Mouse (Mus musculus) intestine, postnatal 0 days (tissue): ENCODE data around the gene Asz1. TPM values are rescaled to one million over a fixed set of nuclear protein-coding genes. Genes with fewer than 3 reads are reported as not detected.
A peak's percentile ranks its signal among the peaks of the same experiment; 100 is the strongest.

Source experiments
- ATAC-seq: fragments of 200-750 bp; cut with Nextera tagmentation; 2 replicates; pipeline ENCODE4 v1.8.0; 2017; ENCODE audit warnings: mild to moderate bottlenecking, moderate TSS enrichment, moderate library complexity
- H3K27ac ChIP-seq: fragments of 300-500 bp; sonication (generic); 2 replicates; pipeline ENCODE4 v1.5.1; 2014; ENCODE audit warnings: mild to moderate bottlenecking, low read depth, low read length, moderate library complexity
- H3K27me3 ChIP-seq: fragments of 300-500 bp; sonication (generic); replicated peaks from 2 replicates; pipeline ENCODE4 v1.6.1; 2014; ENCODE audit warnings: low read length, mixed read lengths; ENCODE audit not compliant: control insufficient read depth, insufficient read depth
- H3K36me3 ChIP-seq: fragments of 300-500 bp; sonication (generic); 2 replicates; pipeline ENCODE4 v1.6.1; 2014; ENCODE audit warnings: mild to moderate bottlenecking, moderate library complexity; ENCODE audit not compliant: control insufficient read depth, insufficient read depth
- H3K4me1 ChIP-seq: fragments of 300-500 bp; sonication (generic); replicated peaks from 2 replicates; pipeline ENCODE4 v1.6.1; 2014; ENCODE audit warnings: antibody characterized with exemption, low read length, mixed read lengths; ENCODE audit not compliant: control insufficient read depth, insufficient read depth
- H3K4me2 ChIP-seq: fragments of 300-500 bp; sonication (generic); replicated peaks from 2 replicates; pipeline ENCODE4 v1.6.1; 2014; ENCODE audit warnings: low read depth, mild to moderate bottlenecking, moderate library complexity
- H3K4me3 ChIP-seq: fragments of 300-500 bp; sonication (generic); 2 replicates; pipeline ENCODE4 v1.5.1; 2014; ENCODE audit warnings: low read depth, low read length
- H3K9ac ChIP-seq: fragments of 300-500 bp; sonication (generic); 2 replicates; pipeline ENCODE4 v1.6.1; 2014; ENCODE audit warnings: mild to moderate bottlenecking, low read depth, low read length
- H3K9me3 ChIP-seq: fragments of 300-500 bp; sonication (generic); 2 replicates; pipeline ENCODE4 v1.6.1; 2016; ENCODE audit warnings: mixed run types; ENCODE audit not compliant: control insufficient read depth
- CTCF ChIP-seq: sonication (generic); IDR thresholded peaks from 2 replicates; pipeline ENCODE4 v1.5.1; 2016; ENCODE audit warnings: low read depth, mild to moderate bottlenecking, control low read depth, antibody characterized with exemption, moderate library complexity
- WGBS: fragments of 180-500 bp; shearing (Covaris S2); extraction: QIAGEN DNeasy Blood & Tissue Kit; methylation state at CpG from one replicate; pipeline ENCODE4 v1.1.7; 2014; 5-methylcytosine and 5-hydroxymethylcytosine counted together
- polyA plus RNA-seq: library from polyadenylated mRNA; unstranded; fragments of >200 nt; fragmentation: Nextera tagmentation; extraction: Ambion mirVana; gene quantifications from 2 replicates; pipeline ENCODE4 v1.2.1, GENCODE M21; 2015

Asz1 gene
- polyA plus RNA-seq, 1 experiment from 2014 or later, result 0.13 TPM

GRCm38 (mm10) chr6:18089098-18089497 lies 19.8 kb downstream of the Asz1 start:
- WGBS, result 73% methylated on average over 5 of the region's 5 CpGs
- no peaks in the 10 kb centered on the region for H3K36me3 ChIP-seq
- H3K27me3 ChIP-seq, result no peaks in the 10 kb centered on the region
- H3K4me3 ChIP-seq, result no peak overlapping the region
- H3K27ac ChIP-seq, result no peak overlapping the region
- H3K4me1 ChIP-seq, result no peaks in the 10 kb centered on the region
- no peak for TF ChIP-seq CTCF
- ATAC-seq, result no peak
- H3K9me3 ChIP-seq, result no peaks in the 10 kb centered on the region
- no peak overlapping the region for H3K4me2 ChIP-seq
- no peak overlapping the region for H3K9ac ChIP-seq

DNA sequence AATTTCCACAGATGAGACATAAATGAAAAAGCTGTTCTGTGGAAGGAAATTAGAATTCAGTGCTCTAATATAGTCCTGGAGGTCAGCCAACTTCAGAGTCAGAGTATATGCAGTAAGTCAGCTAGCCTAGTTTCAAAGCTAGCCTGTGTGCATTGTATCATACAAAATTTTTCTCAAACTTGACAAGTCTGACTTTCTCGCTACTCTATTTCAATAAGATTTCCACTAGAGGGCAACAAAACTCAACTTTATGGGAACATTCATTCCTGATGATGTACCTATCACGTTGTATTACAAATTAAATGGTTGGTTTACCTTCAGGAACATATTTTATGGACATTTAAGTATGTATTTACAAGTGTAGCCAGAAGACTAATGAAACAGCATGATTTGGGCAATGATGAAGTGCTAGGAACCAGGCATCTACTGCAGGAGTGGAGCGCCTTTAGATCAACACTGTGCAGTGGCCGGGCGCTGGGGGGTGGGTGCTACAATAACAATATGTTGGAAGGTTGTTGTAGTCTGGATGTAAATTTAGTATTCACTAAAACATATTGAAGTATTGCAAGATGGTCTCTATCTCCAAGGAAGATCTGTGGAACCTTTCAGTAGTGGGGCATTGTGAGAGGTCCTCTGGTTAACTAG lies 21.6 kb downstream of the Asz1 start:
- no peak overlapping the region for H3K27ac ChIP-seq
- no peaks in the 10 kb centered on the region for H3K4me1 ChIP-seq
- H3K36me3 ChIP-seq, result no peaks in the 10 kb centered on the region
- WGBS, result 64% methylated on average over 5 of the region's 5 CpGs
- TF ChIP-seq CTCF, result peak; percentile 68
- H3K9ac ChIP-seq, result no peak overlapping the region
- no peak for ATAC-seq
- no peak overlapping the region for H3K4me2 ChIP-seq
- no peaks in the 10 kb centered on the region for H3K27me3 ChIP-seq
- H3K9me3 ChIP-seq, result no peaks in the 10 kb centered on the region
- no peak overlapping the region for H3K4me3 ChIP-seq

DNA sequence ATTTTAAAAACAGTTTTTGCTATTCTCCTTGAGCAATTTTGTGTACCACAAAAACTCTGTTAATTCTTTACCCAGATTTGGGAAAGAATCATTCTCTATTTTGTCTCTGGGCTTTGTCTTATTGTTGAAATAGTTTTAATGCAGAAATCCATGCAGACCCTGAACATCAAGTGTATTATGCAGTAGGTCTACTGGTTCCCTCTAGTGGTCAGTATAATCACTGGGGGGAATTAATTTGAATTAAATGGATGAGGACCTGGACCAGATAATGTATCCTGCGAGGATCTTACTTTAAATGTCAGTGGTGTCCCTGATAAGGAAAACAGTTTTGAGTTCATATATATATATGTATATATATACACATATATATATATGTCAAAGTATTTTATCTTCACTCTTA lies 30.2 kb downstream of the Asz1 start:
- Histone ChIP-seq H3K4me1 (no peaks in the 10 kb centered on the region), H3K4me3 (no peak overlapping the region), H3K27ac (no peak overlapping the region), H3K9ac (no peak overlapping the region), H3K36me3 (no peaks in the 10 kb centered on the region), H3K27me3 (no peaks in the 10 kb centered on the region), H3K9me3 (no peaks in the 10 kb centered on the region), H3K4me2 (no peak overlapping the region)
- peak; percentile 80 for TF ChIP-seq CTCF
- ATAC-seq, result no peak
- WGBS, result 29% methylated on average over 1 of the region's 1 CpGs

- no peak overlapping the region for H3K9ac ChIP-seq
- no peak for TF ChIP-seq CTCF
- H3K27me3 ChIP-seq, result no peaks in the 10 kb centered on the region
- ATAC-seq, result no peak; the same call in 1 of the 2 replicates
- H3K36me3 ChIP-seq, result no peaks in the 10 kb centered on the region
- H3K4me3 ChIP-seq, result no peak overlapping the region
- no peaks in the 10 kb centered on the region for H3K9me3 ChIP-seq
- 0 out of 2 replicates have a peak overlapping the region, but pooled peaks have one; percentile 10 for H3K4me2 ChIP-seq
- no peaks in the 10 kb centered on the region for H3K4me1 ChIP-seq
- no peak overlapping the region for H3K27ac ChIP-seq
- WGBS, result 49% methylated on average over 7 of the region's 7 CpGs
These were observed 31.9 kb downstream of the Asz1 start for GRCm38 (mm10) chr6:18076986-18077385.

- WGBS, result 6% methylated on average over 5 of the region's 5 CpGs
- H3K9ac ChIP-seq, result no peak overlapping the region
- ATAC-seq, result peak; percentile 91
- 0 out of 2 replicates have a peak overlapping the region, but pooled peaks have one; percentile 10 for H3K4me2 ChIP-seq
- no peaks in the 10 kb centered on the region for H3K36me3 ChIP-seq
- TF ChIP-seq CTCF, result no peak
- H3K27me3 ChIP-seq, result no peaks in the 10 kb centered on the region
- H3K9me3 ChIP-seq, result no peaks in the 10 kb centered on the region
- H3K27ac ChIP-seq, result no peak overlapping the region
- no peak overlapping the region for H3K4me3 ChIP-seq
- H3K4me1 ChIP-seq, result no peaks in the 10 kb centered on the region
These were observed 32.3 kb downstream of the Asz1 start for GRCm38 (mm10) chr6:18076577-18076976.

DNA sequence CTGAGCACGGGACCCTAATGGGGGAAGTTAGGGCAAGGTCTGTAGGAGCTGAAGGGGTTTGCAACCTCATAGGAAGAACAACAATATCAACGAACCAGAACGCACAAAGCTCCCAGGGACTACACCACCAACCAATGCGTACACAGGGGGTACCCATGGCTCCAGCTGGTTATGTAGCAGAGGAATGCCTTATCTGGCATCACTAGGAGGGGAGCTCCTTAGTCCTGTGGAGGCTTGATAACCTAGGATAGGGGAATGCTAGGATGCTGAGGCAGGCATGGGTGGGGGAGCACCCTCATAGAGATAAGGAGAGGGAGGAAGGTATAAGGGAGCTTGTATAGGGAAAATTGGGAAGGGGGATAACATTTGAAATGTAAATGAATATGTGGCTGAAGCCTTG lies 51.0 kb downstream of the Asz1 start:
- no peak for ATAC-seq
- Histone ChIP-seq H3K36me3 (no peaks in the 10 kb centered on the region), H3K4me2 (no peak overlapping the region), H3K4me1 (no peaks in the 10 kb centered on the region), H3K9me3 (no peaks in the 10 kb centered on the region), H3K27ac (no peak overlapping the region), H3K27me3 (no peaks in the 10 kb centered on the region), H3K4me3 (no peak overlapping the region), H3K9ac (no peak overlapping the region)
- WGBS, result 81% methylated on average over 4 of the region's 4 CpGs
- no peak for TF ChIP-seq CTCF

DNA sequence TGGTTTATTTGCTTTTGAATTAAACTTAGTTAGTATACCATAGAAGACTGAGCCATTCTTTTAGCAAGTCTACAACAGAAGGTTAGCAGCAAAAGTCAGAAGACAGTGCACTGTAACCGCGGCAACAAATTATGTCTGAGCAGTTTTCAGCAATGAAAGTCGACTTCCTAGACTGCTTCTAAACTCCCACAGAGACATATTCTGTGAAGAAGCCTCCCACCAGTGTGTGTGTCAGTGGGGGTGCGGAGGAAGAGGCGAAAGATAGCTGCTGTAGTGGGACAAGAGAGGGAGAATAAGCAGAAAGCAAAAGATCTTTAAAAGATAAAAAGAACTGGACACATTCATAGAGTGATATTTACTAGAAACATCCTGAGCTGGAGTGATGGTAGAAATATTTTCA lies 57.2 kb downstream of the Asz1 start:
- no peak for TF ChIP-seq CTCF
- Histone ChIP-seq H3K27me3 (no peaks in the 10 kb centered on the region), H3K27ac (no peak overlapping the region), H3K36me3 (no peaks in the 10 kb centered on the region), H3K4me1 (no peaks in the 10 kb centered on the region), H3K4me2 (no peak overlapping the region), H3K4me3 (no peak overlapping the region), H3K9me3 (no peaks in the 10 kb centered on the region), H3K9ac (no peak overlapping the region)
- ATAC-seq, result no peak
- WGBS, result 77% methylated on average over 5 of the region's 5 CpGs
